Mouse (Mus musculus) heart, adult 2 months (tissue): Measurements from ENCODE around the gene Tapbp.

Experiments
- CTCF ChIP-seq: fragments of 200-600 bp; IDR thresholded peaks from 2 replicates; pipeline ENCODE4 v1.8.1; 2022; ENCODE audit warnings: antibody characterized with exemption, mild to moderate bottlenecking, moderate library complexity
- POLR2A ChIP-seq: fragments of 200-500 bp; IDR thresholded peaks from 2 replicates; pipeline ENCODE4 v1.6.1; 2011; ENCODE audit warnings: mild to moderate bottlenecking, low read depth, low read length, control low read depth; ENCODE audit not compliant: insufficient read depth

DNA sequence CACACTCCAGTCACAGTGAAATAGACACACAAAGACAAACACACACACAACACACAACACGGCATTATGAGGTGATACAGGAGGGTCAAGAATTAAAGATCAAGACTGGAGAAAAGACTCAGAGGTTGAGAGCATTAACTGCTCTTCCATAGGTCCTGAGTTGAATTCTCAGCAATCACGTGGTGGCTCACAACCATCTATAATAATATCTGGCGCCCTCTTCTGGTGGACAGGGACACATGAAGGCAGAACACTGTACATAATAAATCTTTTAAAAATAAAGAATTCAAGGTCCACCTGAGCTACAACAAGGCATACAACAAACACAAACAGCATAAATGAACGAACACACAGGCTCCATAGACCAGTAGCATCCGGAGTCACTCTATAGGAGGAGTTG is 53.2 kb downstream of the Tapbp start:
- TF ChIP-seq CTCF (peak; percentile 19; the same call in 1 of the 2 replicates), POLR2A (no peak)
